Mouse (Mus musculus): ENCODE data around the gene Dapk1. TPM values are rescaled to one million over a fixed set of nuclear protein-coding genes. Genes with fewer than 3 reads are reported as not detected.

Dapk1 gene
- polyA plus RNA-seq, 1 experiment = 0.05 TPM

- H3K4me1 ChIP-seq (ENCODE audit: control insufficient read depth) = no peaks in the 10 kb centered on the region
- TF ChIP-seq TAL1 (IDR thresholded peaks at IDR 0.05; ENCODE audit: low read length) (no peak), GATA1 (IDR thresholded peaks at IDR 0.05; ENCODE audit: low read length) (no peak)
- no peaks in the 10 kb centered on the region for H3K27me3 ChIP-seq (ENCODE audit: control insufficient read depth)
- H3K9me3 ChIP-seq (ENCODE audit: control insufficient read depth, low read length) = no peaks in the 10 kb centered on the region
- H3K4me3 ChIP-seq (replicated peaks) = no peak overlapping the region
- peaks cover 20% of the 10 kb centered on the region for H3K36me3 ChIP-seq (ENCODE audit: control insufficient read depth)
These were observed 129.3 kb downstream of the Dapk1 start for GRCm38 (mm10) chr13:60731001-60731400.

GRCm38 (mm10) chr13:60735306-60735705, 133.6 kb downstream of the Dapk1 start:
- TF ChIP-seq GATA1 (IDR thresholded peaks at IDR 0.05; ENCODE audit: low read length) (no peak), TAL1 (IDR thresholded peaks at IDR 0.05; ENCODE audit: low read length) (no peak)
- Histone ChIP-seq H3K27me3 (ENCODE audit: control insufficient read depth) (no peaks in the 10 kb centered on the region), H3K4me3 (replicated peaks) (no peak overlapping the region), H3K4me1 (ENCODE audit: control insufficient read depth) (peaks cover 12% of the 10 kb centered on the region), H3K36me3 (ENCODE audit: control insufficient read depth) (peaks cover 12% of the 10 kb centered on the region), H3K9me3 (ENCODE audit: control insufficient read depth, low read length) (no peaks in the 10 kb centered on the region)

GRCm38 (mm10) chr13:60736421-60737105, 134.8 kb downstream of the Dapk1 start:
- H3K4me3 ChIP-seq (replicated peaks) = no peak overlapping the region
- H3K4me1 ChIP-seq (ENCODE audit: control insufficient read depth) = peaks cover 12% of the 10 kb centered on the region
- H3K9me3 ChIP-seq (ENCODE audit: control insufficient read depth, low read length) = no peaks in the 10 kb centered on the region
- no peak for TF ChIP-seq GATA1 (IDR thresholded peaks at IDR 0.05; ENCODE audit: low read length)
- no peak for TF ChIP-seq TAL1 (IDR thresholded peaks at IDR 0.05; ENCODE audit: low read length)
- H3K36me3 ChIP-seq (ENCODE audit: control insufficient read depth) = peaks cover 10% of the 10 kb centered on the region
- H3K27me3 ChIP-seq (ENCODE audit: control insufficient read depth) = no peaks in the 10 kb centered on the region

- H3K27me3 ChIP-seq (ENCODE audit: control insufficient read depth) = no peaks in the 10 kb centered on the region
- peak overlapping the region; percentile 45 for H3K4me3 ChIP-seq (replicated peaks)
- H3K4me1 ChIP-seq (ENCODE audit: control insufficient read depth) = peaks cover 22% of the 10 kb centered on the region
- H3K36me3 ChIP-seq (ENCODE audit: control insufficient read depth) = peaks cover 11% of the 10 kb centered on the region
- H3K9me3 ChIP-seq (ENCODE audit: control insufficient read depth, low read length) = no peaks in the 10 kb centered on the region
- TF ChIP-seq GATA1 (IDR thresholded peaks at IDR 0.05; ENCODE audit: low read length) = no peak
- TF ChIP-seq TAL1 (IDR thresholded peaks at IDR 0.05; ENCODE audit: low read length) = no peak
These were observed 136.0 kb downstream of the Dapk1 start for GRCm38 (mm10) chr13:60737632-60738324.

GRCm38 (mm10) chr13:60738429-60738828, 136.7 kb downstream of the Dapk1 start:
- TF ChIP-seq TAL1 (IDR thresholded peaks at IDR 0.05; ENCODE audit: low read length) = no peak
- peak; percentile 39; the same call in 1 of the 2 replicates for TF ChIP-seq GATA1 (IDR thresholded peaks at IDR 0.05; ENCODE audit: low read length)
- Histone ChIP-seq H3K36me3 (ENCODE audit: control insufficient read depth) (peaks cover 13% of the 10 kb centered on the region), H3K27me3 (ENCODE audit: control insufficient read depth) (no peaks in the 10 kb centered on the region), H3K9me3 (ENCODE audit: control insufficient read depth, low read length) (no peaks in the 10 kb centered on the region), H3K4me1 (ENCODE audit: control insufficient read depth) (peaks cover 29% of the 10 kb centered on the region), H3K4me3 (replicated peaks) (peak overlapping the region; percentile 45)

- Histone ChIP-seq H3K9me3 (ENCODE audit: control insufficient read depth, low read length) (no peaks in the 10 kb centered on the region), H3K36me3 (ENCODE audit: control insufficient read depth) (peaks cover 11% of the 10 kb centered on the region), H3K4me1 (ENCODE audit: control insufficient read depth) (peaks cover 47% of the 10 kb centered on the region), H3K4me3 (replicated peaks) (no peak overlapping the region), H3K27me3 (ENCODE audit: control insufficient read depth) (no peaks in the 10 kb centered on the region)
- TF ChIP-seq GATA1 (IDR thresholded peaks at IDR 0.05; ENCODE audit: low read length) (no peak), TAL1 (IDR thresholded peaks at IDR 0.05; ENCODE audit: low read length) (no peak)
These were observed 138.5 kb downstream of the Dapk1 start for GRCm38 (mm10) chr13:60740248-60740647.

- Histone ChIP-seq H3K4me1 (ENCODE audit: control insufficient read depth) (peaks cover 62% of the 10 kb centered on the region), H3K4me3 (replicated peaks) (no peak overlapping the region), H3K9me3 (ENCODE audit: control insufficient read depth, low read length) (no peaks in the 10 kb centered on the region), H3K27me3 (ENCODE audit: control insufficient read depth) (no peaks in the 10 kb centered on the region), H3K36me3 (ENCODE audit: control insufficient read depth) (peaks cover 11% of the 10 kb centered on the region)
- TF ChIP-seq TAL1 (IDR thresholded peaks at IDR 0.05; ENCODE audit: low read length) = no peak
- TF ChIP-seq GATA1 (IDR thresholded peaks at IDR 0.05; ENCODE audit: low read length) = no peak
These were observed 140.9 kb downstream of the Dapk1 start for GRCm38 (mm10) chr13:60742611-60743010.

- H3K9me3 ChIP-seq (ENCODE audit: control insufficient read depth, low read length) = no peaks in the 10 kb centered on the region
These were observed 141.8 kb downstream of the Dapk1 start for GRCm38 (mm10) chr13:60743381-60744077.

GRCm38 (mm10) chr13:60744078-60744460, 142.3 kb downstream of the Dapk1 start:
- Histone ChIP-seq H3K9me3 (ENCODE audit: control insufficient read depth, low read length) (no peaks in the 10 kb centered on the region), H3K4me1 (ENCODE audit: control insufficient read depth) (peaks cover 53% of the 10 kb centered on the region), H3K27me3 (ENCODE audit: control insufficient read depth) (no peaks in the 10 kb centered on the region), H3K36me3 (ENCODE audit: control insufficient read depth) (peaks cover 16% of the 10 kb centered on the region), H3K4me3 (replicated peaks) (peak overlapping the region; percentile 29)
- TF ChIP-seq TAL1 (IDR thresholded peaks at IDR 0.05; ENCODE audit: low read length) = no peak
- TF ChIP-seq GATA1 (IDR thresholded peaks at IDR 0.05; ENCODE audit: low read length) = no peak

More at GRCm38 (mm10) chr13:60743381-60744077, 141.8 kb downstream of the Dapk1 start:
- Histone ChIP-seq H3K36me3 (ENCODE audit: control insufficient read depth) (peaks cover 13% of the 10 kb centered on the region), H3K4me3 (replicated peaks) (peak overlapping the region; percentile 29), H3K4me1 (ENCODE audit: control insufficient read depth) (peaks cover 53% of the 10 kb centered on the region), H3K27me3 (ENCODE audit: control insufficient read depth) (no peaks in the 10 kb centered on the region)
- TF ChIP-seq GATA1 (IDR thresholded peaks at IDR 0.05; ENCODE audit: low read length) (peak; percentile 52), TAL1 (IDR thresholded peaks at IDR 0.05; ENCODE audit: low read length) (peak; percentile 72)

Measured in erythroblast, embryonic 14.5 days (primary cell).